In the genomic region with DNA sequence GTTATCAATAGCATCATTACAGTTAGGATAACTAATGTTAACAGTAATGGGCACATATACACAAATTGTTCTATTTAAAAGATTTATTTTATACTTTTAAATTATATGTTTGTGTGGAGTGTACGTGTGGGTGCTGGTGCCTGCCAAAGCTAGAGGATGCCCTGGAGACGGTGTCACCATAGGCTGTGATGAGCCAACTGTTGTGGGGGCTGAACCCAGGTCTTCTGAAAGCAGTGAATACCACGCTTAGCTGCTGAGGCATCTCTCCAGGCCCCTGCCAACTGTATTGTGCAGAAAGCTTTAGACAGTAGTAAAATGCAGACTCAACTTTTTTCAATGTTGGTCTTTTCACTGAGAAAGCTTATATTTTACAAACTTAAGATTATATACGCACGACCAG, we compare ENCODE assay signal across 21 mouse cellular contexts.
"Had no signal": no experiment of that assay in that cellular context is flagged by ENCODE, and none has a peak within 500 bp of the region (broad histone marks: within the 10 kb centered on the region; RNA-seq: fewer than 3 reads in every experiment).

No protein-coding gene starts in this region.

- ATAC-seq: hindbrain, embryonic 16.5 days; hindbrain, postnatal 0 days; inflammation-experienced regulatory T-cells, adult 6 months; intestine, embryonic 15.5 days; intestine, embryonic 16.5 days; intestine, postnatal 0 days had no signal

- DNase-seq: heart, postnatal 10 days; heart, postnatal 36 days; heart, postnatal 4 days; kidney, adult 11 months; kidney, adult 18-20 months; kidney, adult 2 months; kidney, adult 8-10 months; kidney, adult 9 months; kidney, postnatal 10 days; kidney, postnatal 14 days; kidney, postnatal 25 days; kidney, postnatal 36 days; kidney, postnatal 4 days; layer of hippocampus, adult 9-11 months; layer of hippocampus, postnatal 36 days had no signal
